Mouse (Mus musculus): ENCODE data around the gene Ccdc85c.

DNA sequence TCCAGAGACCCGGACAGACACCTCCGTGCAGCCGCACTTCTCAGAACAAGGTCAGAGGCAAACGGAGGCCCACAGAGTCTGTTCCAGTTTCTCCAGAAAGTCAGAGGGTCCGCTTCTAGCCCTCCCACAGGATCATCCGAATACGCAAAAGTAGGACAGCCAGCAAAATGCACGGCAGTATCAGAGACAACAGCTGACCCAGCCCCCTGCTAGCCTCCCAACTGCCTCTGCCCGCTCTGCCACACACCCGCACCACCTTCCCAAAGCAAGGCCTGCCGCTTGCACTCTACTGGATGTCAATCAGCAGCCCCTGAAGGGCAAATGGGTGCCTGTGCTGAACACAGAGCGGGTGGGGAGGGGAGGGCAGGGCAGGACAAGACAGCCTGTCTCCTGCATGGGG lies 14.3 kb downstream of the Ccdc85c start:
- TF ChIP-seq CTCF (IDR thresholded peaks at IDR 0.05; ENCODE audit: low read depth) = no peak
- TF ChIP-seq EP300 (optimal IDR thresholded peaks at IDR 0.05) = no peak

All from stomach, postnatal 0 days (tissue).